ENCODE assay signal across 26 mouse cellular contexts in the genomic region with DNA sequence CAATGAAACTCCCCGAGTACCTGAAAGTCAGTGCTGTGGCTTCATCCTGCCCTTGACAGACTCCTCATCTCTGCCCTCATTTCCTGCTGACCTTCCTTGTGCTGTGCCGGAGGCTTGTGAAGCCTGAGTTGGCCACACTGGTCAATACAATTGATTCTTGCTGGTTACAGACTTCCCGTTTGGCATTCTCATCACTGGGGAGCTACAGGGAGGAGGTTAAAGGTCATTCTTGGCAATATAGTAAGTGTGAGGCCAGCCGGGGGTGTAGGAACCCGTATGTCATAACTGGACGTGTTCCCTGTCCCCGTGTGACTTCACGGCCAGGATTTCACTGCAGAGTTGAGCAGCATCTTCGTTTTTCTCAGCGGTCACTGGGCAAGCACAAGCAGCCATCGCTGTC. TPM values are rescaled to one million over a fixed set of nuclear protein-coding genes. Genes with fewer than 3 reads are reported as not detected.
DNase-seq lines count a peak whose midpoint lies in the region; ATAC-seq and TF ChIP-seq lines count a peak whose summit lies in the region.
"Had no signal": no experiment of that assay in that cellular context is flagged by ENCODE, and none has a peak within 500 bp of the region (broad histone marks: within the 10 kb centered on the region; RNA-seq: fewer than 3 reads in every experiment).

No protein-coding gene starts in this region.

- H3K27ac ChIP-seq in hindbrain, embryonic 12.5 days: peak overlapping the region; percentile 35; the same call in 1 of the 2 replicates
- H3K27ac ChIP-seq in hindbrain, embryonic 11.5 days (ENCODE audit: low read depth, low read length): no peak overlapping the region; the same call in 1 of the 2 replicates
- H3K27ac ChIP-seq in liver, adult 2 months (replicated peaks; ENCODE audit: insufficient read depth, low read depth, low read length): no peak overlapping the region
- H3K27ac ChIP-seq in liver, embryonic 12.5 days: no peak overlapping the region
- H3K27ac ChIP-seq: embryonic facial prominence, embryonic 10.5 days; embryonic facial prominence, embryonic 12.5 days; forebrain, embryonic 13.5 days; forebrain, embryonic 15.5 days had no signal

- H3K79me2 ChIP-seq in liver, adult 2 months (ENCODE audit: control insufficient read depth, insufficient read depth, low read length): no peaks in the 10 kb centered on the region

- TF ChIP-seq CTCF in liver, adult 2 months (IDR thresholded peaks at IDR 0.05; ENCODE audit: low read depth, low read length): no peak

- ATAC-seq in hindbrain, embryonic 12.5 days (ENCODE audit: low FRiP score): no peak
- no peak for ATAC-seq in hindbrain, embryonic 11.5 days (ENCODE audit: low FRiP score)
- ATAC-seq in liver, embryonic 12.5 days: no peak
- ATAC-seq: activated CD4-positive, CD25-positive, alpha-beta regulatory T cell, adult 4 months; CD4-positive, CD25-positive, alpha-beta regulatory T cell, adult 4 months; forebrain, embryonic 13.5 days; forebrain, embryonic 15.5 days; forebrain, postnatal 0 days; Patski had no signal

- H3K4me1 ChIP-seq in hindbrain, embryonic 12.5 days: peaks cover 15% of the 10 kb centered on the region
- no peaks in the 10 kb centered on the region for H3K4me1 ChIP-seq in hindbrain, embryonic 11.5 days (replicated peaks; ENCODE audit: control insufficient read depth, insufficient read depth, low read length)
- H3K4me1 ChIP-seq in liver, adult 2 months (ENCODE audit: control insufficient read depth, insufficient read depth, low read length): peaks cover 10% of the 10 kb centered on the region
- H3K4me1 ChIP-seq in liver, embryonic 12.5 days: peaks cover 19% of the 10 kb centered on the region
- H3K4me1 ChIP-seq: embryonic facial prominence, embryonic 12.5 days had no signal

- DNase-seq in hindbrain, embryonic 11.5 days (ENCODE audit: low spot score): no peak
- peak; percentile 74 for DNase-seq in liver, adult 2 months (ENCODE audit: extremely low read depth, low read depth, low spot score)
- DNase-seq in adipocyte (ENCODE audit: low spot score): peak; percentile 14
- DNase-seq in kidney, postnatal 36 days: no peak
- DNase-seq: adrenal gland, adult 2 months; adrenal gland, postnatal 10 days; adrenal gland, postnatal 25 days; B cell, adult 2 months; cerebellum, adult 11-12 months; cerebellum, adult 2 months; cerebellum, adult 9-10 months; cerebellum, postnatal 10 days; cerebellum, postnatal 25 days; forebrain, postnatal 0 days had no signal

- H3K9ac ChIP-seq in hindbrain, embryonic 12.5 days: no peak overlapping the region
- H3K9ac ChIP-seq in hindbrain, embryonic 11.5 days (ENCODE audit: low read depth, low read length): no peak overlapping the region
- H3K9ac ChIP-seq in liver, adult 2 months (ENCODE audit: low read depth, low read length): no peak overlapping the region
- H3K9ac ChIP-seq in liver, embryonic 12.5 days: no peak overlapping the region
- H3K9ac ChIP-seq: embryonic facial prominence, embryonic 12.5 days; forebrain, embryonic 13.5 days; forebrain, embryonic 15.5 days; forebrain, postnatal 0 days had no signal

- WGBS in hindbrain, embryonic 12.5 days: 70% methylated on average over 11 of the region's 11 CpGs
- WGBS in hindbrain, embryonic 11.5 days: 76% methylated on average over 11 of the region's 11 CpGs
- WGBS in liver, adult 2 months: 24% methylated on average over 11 of the region's 11 CpGs
- WGBS in liver, embryonic 12.5 days (ENCODE audit: insufficient replicate concordance): 53% methylated on average over 11 of the region's 11 CpGs

- no peaks in the 10 kb centered on the region for H3K36me3 ChIP-seq in hindbrain, embryonic 12.5 days
- no peaks in the 10 kb centered on the region for H3K36me3 ChIP-seq in hindbrain, embryonic 11.5 days (ENCODE audit: control insufficient read depth, insufficient read depth, low read length)
- no peaks in the 10 kb centered on the region for H3K36me3 ChIP-seq in liver, adult 2 months (ENCODE audit: control insufficient read depth, insufficient read depth, low read length)
- no peaks in the 10 kb centered on the region for H3K36me3 ChIP-seq in liver, embryonic 12.5 days
- H3K36me3 ChIP-seq: embryonic facial prominence, embryonic 10.5 days; embryonic facial prominence, embryonic 12.5 days; forebrain, embryonic 15.5 days; G1E had no signal

- no peak for TF ChIP-seq POLR2A in liver, adult 2 months (IDR thresholded peaks at IDR 0.05; ENCODE audit: extremely low read depth, insufficient read depth, low read length)

- no peaks in the 10 kb centered on the region for H3K9me3 ChIP-seq in hindbrain, embryonic 12.5 days (replicated peaks)
- H3K9me3 ChIP-seq in hindbrain, embryonic 11.5 days (ENCODE audit: control insufficient read depth, low read length): no peaks in the 10 kb centered on the region
- no peaks in the 10 kb centered on the region for H3K9me3 ChIP-seq in liver, embryonic 12.5 days (replicated peaks)
- H3K9me3 ChIP-seq: embryonic facial prominence, embryonic 10.5 days; embryonic facial prominence, embryonic 12.5 days; forebrain, embryonic 13.5 days; forebrain, embryonic 15.5 days; G1E had no signal

- no peaks in the 10 kb centered on the region for H3K27me3 ChIP-seq in hindbrain, embryonic 12.5 days
- H3K27me3 ChIP-seq in hindbrain, embryonic 11.5 days (ENCODE audit: control insufficient read depth, insufficient read depth, low read length): no peaks in the 10 kb centered on the region
- H3K27me3 ChIP-seq in liver, adult 2 months (ENCODE audit: control insufficient read depth, insufficient read depth, low read length): no peaks in the 10 kb centered on the region
- H3K27me3 ChIP-seq in liver, embryonic 12.5 days (replicated peaks): peaks cover 43% of the 10 kb centered on the region
- H3K27me3 ChIP-seq: embryonic facial prominence, embryonic 12.5 days; forebrain, embryonic 13.5 days; forebrain, embryonic 15.5 days; Patski had no signal

- H3K4me2 ChIP-seq in hindbrain, embryonic 12.5 days (replicated peaks): no peak overlapping the region
- H3K4me2 ChIP-seq in hindbrain, embryonic 11.5 days (replicated peaks; ENCODE audit: low read depth, low read length): no peak overlapping the region
- no peak overlapping the region for H3K4me2 ChIP-seq in liver, embryonic 12.5 days
- H3K4me2 ChIP-seq: embryonic facial prominence, embryonic 12.5 days; forebrain, embryonic 13.5 days; forebrain, embryonic 15.5 days had no signal

- no peak overlapping the region for H3K4me3 ChIP-seq in hindbrain, embryonic 12.5 days
- no peak overlapping the region for H3K4me3 ChIP-seq in hindbrain, embryonic 11.5 days (ENCODE audit: low read depth, low read length)
- H3K4me3 ChIP-seq in liver, adult 2 months (ENCODE audit: insufficient read depth, low read depth, low read length): no peak overlapping the region
- no peak overlapping the region for H3K4me3 ChIP-seq in liver, embryonic 12.5 days
- H3K4me3 ChIP-seq: embryonic facial prominence, embryonic 10.5 days; embryonic facial prominence, embryonic 12.5 days; forebrain, embryonic 13.5 days; forebrain, embryonic 15.5 days had no signal

RNA-seq across cellular contexts. Expression of gene Pnpla1, which starts 13.6 kb away (rescaled TPM):
- polyA plus RNA-seq in hindbrain, embryonic 12.5 days (2016; fragmentation: Nextera tagmentation; extraction: Ambion mirVana): not detected in 2 replicates
- not detected in 2 replicates for polyA plus RNA-seq in hindbrain, embryonic 11.5 days (2014; fragmentation: Nextera tagmentation; extraction: Ambion mirVana)
- total RNA-seq in liver, adult 2 months (2014; rRNA removed): not detected in 2 replicates
- polyA plus RNA-seq in liver, adult 2 months (2012; rRNA removed): not detected in 2 replicates
- not detected in 2 replicates for polyA plus RNA-seq in liver, embryonic 12.5 days (2016; fragmentation: Nextera tagmentation; extraction: Ambion mirVana)
- total RNA-seq: adrenal gland, postnatal 10 days; CH12.LX; forebrain, postnatal 0 days; G1E had no signal
- polyA plus RNA-seq: activated CD4-positive, CD25-positive, alpha-beta regulatory T cell, adult 4 months; CD4-positive, CD25-positive, alpha-beta regulatory T cell, adult 4 months; forebrain, embryonic 11.5 days; forebrain, embryonic 13.5 days; forebrain, embryonic 15.5 days; G1E; Patski had no signal

RNA-seq across cellular contexts. Expression of gene 4930539E08Rik, which starts 43.3 kb away (rescaled TPM):
- polyA plus RNA-seq in hindbrain, embryonic 12.5 days (2016; fragmentation: Nextera tagmentation; extraction: Ambion mirVana): 0.10 and 0.13 TPM in 2 replicates
- 0.03 TPM in 1 of 2 replicates, not detected in the other for polyA plus RNA-seq in hindbrain, embryonic 11.5 days (2014; fragmentation: Nextera tagmentation; extraction: Ambion mirVana)
- 0.09 and 0.47 TPM in 2 replicates for total RNA-seq in liver, adult 2 months (2014; rRNA removed)
- 0.10 and 0.11 TPM in 2 replicates for polyA plus RNA-seq in liver, adult 2 months (2012; rRNA removed)
- polyA plus RNA-seq in liver, embryonic 12.5 days (2016; fragmentation: Nextera tagmentation; extraction: Ambion mirVana): 0.17 and 0.25 TPM in 2 replicates
- total RNA-seq: adrenal gland, adult 2 months; adrenal gland, postnatal 25 days had no signal
- polyA plus RNA-seq: G1E had no signal

Comparison
In these comparisons a context has a peak if more than half of its experiments do, and no peak if none do; other contexts are left out.
1. DNase-seq: peak in liver, adult 2 months (single experiment) and adipocyte (single experiment); none in hindbrain, embryonic 11.5 days (single experiment) and kidney, postnatal 36 days (0 of 2).